19 mouse cellular contexts compared by ENCODE assay signal in the genomic region with DNA sequence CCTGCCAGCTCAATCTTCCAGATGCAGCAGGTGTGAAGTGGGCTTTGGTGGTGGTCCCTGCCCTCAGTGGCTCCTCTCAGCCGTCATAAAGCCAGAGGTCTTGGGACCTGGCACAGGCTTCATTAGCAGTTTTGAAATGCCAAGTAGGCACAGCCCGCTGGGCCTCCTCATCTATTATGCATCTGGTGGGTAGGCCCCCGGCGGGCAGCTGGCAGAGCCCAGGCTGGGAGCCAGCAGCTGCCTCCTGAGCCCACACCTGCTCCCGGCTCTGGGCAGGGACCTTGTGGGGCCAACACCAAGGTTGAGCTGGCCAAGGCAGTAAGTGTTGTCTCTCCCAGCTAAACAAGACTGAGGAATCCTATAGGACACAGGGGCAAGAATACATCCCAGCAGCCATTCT. TPM values are rescaled to one million over a fixed set of nuclear protein-coding genes. Genes with fewer than 3 reads are reported as not detected.
DNase-seq lines count a peak whose midpoint lies in the region; ATAC-seq lines count a peak whose summit lies in the region.
"Had no signal": no experiment of that assay in that cellular context is flagged by ENCODE, and none has a peak within 500 bp of the region (broad histone marks: within the 10 kb centered on the region; RNA-seq: fewer than 3 reads in every experiment).

No protein-coding gene starts in this region.

- H3K4me3 ChIP-seq in hindbrain, embryonic 12.5 days: no peak overlapping the region
- no peak overlapping the region for H3K4me3 ChIP-seq in hindbrain, embryonic 11.5 days (ENCODE audit: low read depth, low read length)
- no peak overlapping the region for H3K4me3 ChIP-seq in kidney, embryonic 15.5 days (replicated peaks)
- no peak overlapping the region for H3K4me3 ChIP-seq in neural tube, embryonic 12.5 days
- H3K4me3 ChIP-seq: embryonic facial prominence, embryonic 12.5 days; erythroblast, embryonic 14.5 days; heart, embryonic 12.5 days; limb, embryonic 13.5 days; liver, embryonic 13.5 days; midbrain, embryonic 10.5 days; neural tube, embryonic 15.5 days had no signal

- H3K27ac ChIP-seq in hindbrain, embryonic 12.5 days: peak overlapping the region; percentile 8; the same call in 1 of the 2 replicates
- no peak overlapping the region for H3K27ac ChIP-seq in hindbrain, embryonic 11.5 days (ENCODE audit: low read depth, low read length)
- H3K27ac ChIP-seq in kidney, embryonic 15.5 days: no peak overlapping the region
- H3K27ac ChIP-seq in neural tube, embryonic 12.5 days: no peak overlapping the region
- H3K27ac ChIP-seq: embryonic facial prominence, embryonic 12.5 days; limb, embryonic 13.5 days; liver, embryonic 13.5 days; macrophage; midbrain, embryonic 10.5 days; neural tube, embryonic 15.5 days had no signal

- H3K27me3 ChIP-seq in hindbrain, embryonic 12.5 days: peaks cover 34% of the 10 kb centered on the region
- H3K27me3 ChIP-seq in hindbrain, embryonic 11.5 days (ENCODE audit: control insufficient read depth, insufficient read depth, low read length): peaks cover 12% of the 10 kb centered on the region
- peaks cover 28% of the 10 kb centered on the region for H3K27me3 ChIP-seq in kidney, embryonic 15.5 days
- peaks cover 23% of the 10 kb centered on the region for H3K27me3 ChIP-seq in neural tube, embryonic 12.5 days (replicated peaks)

- no peak overlapping the region for H3K9ac ChIP-seq in hindbrain, embryonic 12.5 days
- no peak overlapping the region for H3K9ac ChIP-seq in hindbrain, embryonic 11.5 days (ENCODE audit: low read depth, low read length)
- H3K9ac ChIP-seq in kidney, embryonic 15.5 days: no peak overlapping the region
- no peak overlapping the region for H3K9ac ChIP-seq in neural tube, embryonic 12.5 days
- H3K9ac ChIP-seq: embryonic facial prominence, embryonic 12.5 days; heart, embryonic 12.5 days; limb, embryonic 13.5 days; liver, embryonic 13.5 days; lung, embryonic 14.5 days; neural tube, embryonic 15.5 days had no signal

- 49% methylated on average over 5 of the region's 5 CpGs for WGBS in hindbrain, embryonic 12.5 days
- 85% methylated on average over 5 of the region's 5 CpGs for WGBS in hindbrain, embryonic 11.5 days
- WGBS in kidney, embryonic 15.5 days: 82% methylated on average over 5 of the region's 5 CpGs
- WGBS in neural tube, embryonic 12.5 days: 60% methylated on average over 5 of the region's 5 CpGs

- no peak for ATAC-seq in hindbrain, embryonic 12.5 days (ENCODE audit: low FRiP score)
- no peak for ATAC-seq in hindbrain, embryonic 11.5 days (ENCODE audit: low FRiP score)
- no peak for ATAC-seq in kidney, embryonic 15.5 days (replicated peaks; ENCODE audit: low FRiP score)
- peak; percentile 34; the same call in 1 of the 2 replicates for ATAC-seq in neural tube, embryonic 12.5 days (ENCODE audit: low FRiP score, low read depth)

- DNase-seq in hindbrain, embryonic 11.5 days (ENCODE audit: low spot score): no peak
- peak; percentile 69 for DNase-seq in kidney, postnatal 14 days
- DNase-seq in neural tube, embryonic 10.5 days (ENCODE audit: extremely low spot score, low spot score): no peak
- DNase-seq: gastrocnemius, postnatal 10 days; heart, adult 11 months; heart, postnatal 14 days; liver, embryonic 13.5 days; lung, embryonic 14.5 days; right cerebral cortex, postnatal 25 days had no signal

- H3K36me3 ChIP-seq in hindbrain, embryonic 12.5 days: no peaks in the 10 kb centered on the region
- no peaks in the 10 kb centered on the region for H3K36me3 ChIP-seq in hindbrain, embryonic 11.5 days (ENCODE audit: control insufficient read depth, insufficient read depth, low read length)
- no peaks in the 10 kb centered on the region for H3K36me3 ChIP-seq in kidney, embryonic 15.5 days
- no peaks in the 10 kb centered on the region for H3K36me3 ChIP-seq in neural tube, embryonic 12.5 days
- H3K36me3 ChIP-seq: embryonic facial prominence, embryonic 12.5 days; heart, embryonic 12.5 days; limb, embryonic 13.5 days; liver, embryonic 13.5 days; midbrain, embryonic 10.5 days; neural tube, embryonic 15.5 days had no signal

- peaks cover 23% of the 10 kb centered on the region for H3K4me1 ChIP-seq in hindbrain, embryonic 12.5 days
- peaks cover 7% of the 10 kb centered on the region for H3K4me1 ChIP-seq in hindbrain, embryonic 11.5 days (replicated peaks; ENCODE audit: control insufficient read depth, insufficient read depth, low read length)
- peaks cover 15% of the 10 kb centered on the region for H3K4me1 ChIP-seq in kidney, embryonic 15.5 days
- H3K4me1 ChIP-seq in neural tube, embryonic 12.5 days: peaks cover 22% of the 10 kb centered on the region

- H3K4me2 ChIP-seq in hindbrain, embryonic 12.5 days (replicated peaks): no peak overlapping the region
- no peak overlapping the region for H3K4me2 ChIP-seq in hindbrain, embryonic 11.5 days (replicated peaks; ENCODE audit: low read depth, low read length)
- no peak overlapping the region for H3K4me2 ChIP-seq in kidney, embryonic 15.5 days
- H3K4me2 ChIP-seq in neural tube, embryonic 12.5 days (replicated peaks): no peak overlapping the region
- H3K4me2 ChIP-seq: embryonic facial prominence, embryonic 12.5 days; heart, embryonic 12.5 days; limb, embryonic 13.5 days; liver, embryonic 13.5 days; lung, embryonic 14.5 days; neural tube, embryonic 15.5 days had no signal

- no peaks in the 10 kb centered on the region for H3K9me3 ChIP-seq in hindbrain, embryonic 12.5 days (replicated peaks)
- H3K9me3 ChIP-seq in hindbrain, embryonic 11.5 days (ENCODE audit: control insufficient read depth, low read length): no peaks in the 10 kb centered on the region
- no peaks in the 10 kb centered on the region for H3K9me3 ChIP-seq in kidney, embryonic 15.5 days (replicated peaks)
- H3K9me3 ChIP-seq in neural tube, embryonic 12.5 days: no peaks in the 10 kb centered on the region
- H3K9me3 ChIP-seq: embryonic facial prominence, embryonic 12.5 days; heart, embryonic 12.5 days; limb, embryonic 13.5 days; liver, embryonic 13.5 days; midbrain, embryonic 10.5 days; neural tube, embryonic 15.5 days had no signal

RNA-seq across cellular contexts. Expression of a gene that starts 21.8 kb away (rescaled TPM):
- 17.1 and 19.8 TPM in 2 replicates for polyA plus RNA-seq in hindbrain, embryonic 12.5 days (2016; fragmentation: Nextera tagmentation; extraction: Ambion mirVana)
- 8.5 and 9.1 TPM in 2 replicates for polyA plus RNA-seq in hindbrain, embryonic 11.5 days (2014; fragmentation: Nextera tagmentation; extraction: Ambion mirVana)
- 12.5 and 14.4 TPM in 2 replicates for polyA plus RNA-seq in kidney, embryonic 15.5 days (2015; fragmentation: Nextera tagmentation; extraction: Ambion mirVana)
- 18.3 and 24.7 TPM in 2 replicates for polyA plus RNA-seq in neural tube, embryonic 12.5 days (2016; fragmentation: Nextera tagmentation; extraction: Ambion mirVana)
